Mouse (Mus musculus) brain, embryonic 14.5 days (tissue): ENCODE data around the gene Tspyl1.

Experiments
- CTCF ChIP-seq: fragments of 200-500 bp; IDR thresholded peaks from 2 replicates; pipeline ENCODE4 v1.5.1; 2012; ENCODE audit warnings: inconsistent platforms, mild to moderate bottlenecking, moderate library complexity, borderline replicate concordance; ENCODE audit not compliant: insufficient read depth, insufficient read length; ENCODE audit errors: extremely low read depth
- POLR2A ChIP-seq: fragments of 200-500 bp; IDR thresholded peaks from 2 replicates; pipeline ENCODE4 v1.6.1; 2012; ENCODE audit warnings: mild to moderate bottlenecking, inconsistent platforms, borderline replicate concordance; ENCODE audit not compliant: poor library complexity, insufficient read depth, insufficient read length, severe bottlenecking; ENCODE audit errors: extremely low read depth

DNA sequence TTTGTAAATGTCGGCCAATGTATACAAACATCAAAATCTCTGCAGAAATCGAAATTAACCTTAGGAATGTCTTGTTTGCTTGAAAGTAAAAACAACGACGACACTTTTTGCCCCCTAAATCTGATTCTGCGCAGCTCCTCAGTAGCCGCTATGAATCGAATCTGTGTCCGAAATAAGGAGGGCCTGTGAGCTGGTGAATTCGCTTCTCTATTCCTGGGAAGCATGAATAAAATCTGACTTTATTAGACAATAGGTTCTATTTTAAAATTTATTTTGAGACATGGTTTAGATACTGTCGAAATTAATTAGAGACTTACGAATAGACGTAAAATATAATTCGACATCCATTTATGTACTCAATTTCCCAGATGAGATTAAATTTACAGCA lies 14.9 kb downstream of the Tspyl1 start:
- TF ChIP-seq CTCF (no peak), POLR2A (no peak)
